Mouse (Mus musculus) ovary, adult 18-20 months (tissue): ENCODE results near the gene Olfr485.
"Not testable (repeated sequence)": the region's sequence is repeated elsewhere in the genome, so short reads cannot be mapped to it uniquely, and the experiment has no call there.

Experiments
- DNase-seq: peaks from one replicate; pipeline ENCODE4 v3.0.0; 2022; ENCODE audit warnings: low spot score, mixed read lengths

Olfr485 gene

DNA sequence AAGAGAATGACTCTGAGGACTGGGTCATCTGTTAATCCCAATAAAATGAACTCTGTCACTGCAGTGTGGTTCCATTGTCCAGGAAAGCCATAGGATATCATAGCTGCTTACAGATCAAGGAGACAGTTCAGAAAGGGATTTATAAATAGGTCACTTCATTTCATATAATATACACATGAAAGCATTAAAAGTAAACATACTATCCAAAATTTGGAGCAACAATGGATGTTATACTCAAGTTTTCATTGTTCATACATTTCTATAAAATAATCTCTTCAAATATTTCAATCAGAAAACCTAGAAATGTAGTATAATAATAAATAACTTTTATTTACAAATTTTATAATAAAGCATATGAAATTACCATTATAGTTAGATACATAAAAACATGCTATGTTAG, at the start of gene Olfr485:
Olfr485 (minus strand) TSS at position 101 of the 400 bp plus-strand sequence.
- DNase-seq = no peak

DNA sequence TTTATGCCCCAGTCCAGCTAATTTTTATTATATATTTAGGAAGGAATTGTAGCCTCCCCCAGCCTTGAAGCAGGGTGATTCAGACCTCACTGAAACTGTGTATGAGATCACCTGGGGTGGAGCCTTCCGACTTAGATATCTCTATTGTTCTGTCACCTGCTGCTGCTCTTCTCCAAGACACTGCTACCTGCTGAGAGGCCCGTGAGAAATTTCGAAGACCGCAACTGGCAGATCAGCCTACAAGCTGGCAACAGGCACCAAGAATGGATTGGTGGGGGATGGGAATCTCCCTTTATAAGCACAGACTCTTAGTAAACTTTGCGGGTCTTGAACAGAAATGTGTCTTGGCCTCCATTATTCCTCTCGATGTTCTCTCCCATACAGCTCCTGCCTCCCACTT, 37.3 kb upstream of the Olfr485 start:
- DNase-seq = no peak

DNA sequence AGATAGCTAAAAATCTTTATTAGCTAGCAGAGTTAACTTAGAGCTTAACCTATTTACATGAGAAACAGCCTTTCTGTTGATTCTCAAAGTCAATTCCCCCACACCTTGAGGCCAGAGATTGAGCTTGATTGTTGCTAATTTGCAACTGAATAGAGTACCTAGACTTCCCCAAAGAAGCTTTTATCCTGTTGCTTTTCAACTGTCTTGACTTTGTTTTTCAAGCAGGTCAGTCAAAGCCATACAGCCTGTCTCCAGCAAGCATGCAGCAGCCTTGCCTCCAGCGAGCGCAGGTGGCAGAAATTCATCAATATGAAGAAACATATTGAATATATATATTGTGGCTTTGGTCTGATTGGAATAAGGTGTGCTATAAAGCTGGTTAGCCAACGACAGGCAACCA, 36.7 kb upstream of the Olfr485 start:
- not testable (repeated sequence) for DNase-seq

DNA sequence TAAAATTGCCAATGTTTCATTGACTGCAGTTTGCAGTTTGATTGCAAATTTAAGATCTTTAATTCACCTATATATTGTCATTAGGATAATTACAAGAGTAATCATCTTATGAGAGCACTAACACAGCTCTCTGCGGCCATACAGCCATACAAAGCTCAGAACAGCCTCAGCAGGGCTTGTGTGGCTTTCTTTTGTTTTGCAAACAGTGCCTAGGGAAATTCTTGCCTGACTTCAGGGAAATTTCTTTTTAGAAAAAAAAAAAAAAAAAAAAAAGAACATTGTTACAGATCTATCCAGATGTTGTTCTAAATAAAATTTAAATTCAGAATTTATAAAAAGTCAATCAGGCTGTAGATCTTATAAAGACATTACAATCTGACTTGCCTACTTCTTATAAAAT, 33.0 kb upstream of the Olfr485 start:
- DNase-seq = not testable (repeated sequence)

DNA sequence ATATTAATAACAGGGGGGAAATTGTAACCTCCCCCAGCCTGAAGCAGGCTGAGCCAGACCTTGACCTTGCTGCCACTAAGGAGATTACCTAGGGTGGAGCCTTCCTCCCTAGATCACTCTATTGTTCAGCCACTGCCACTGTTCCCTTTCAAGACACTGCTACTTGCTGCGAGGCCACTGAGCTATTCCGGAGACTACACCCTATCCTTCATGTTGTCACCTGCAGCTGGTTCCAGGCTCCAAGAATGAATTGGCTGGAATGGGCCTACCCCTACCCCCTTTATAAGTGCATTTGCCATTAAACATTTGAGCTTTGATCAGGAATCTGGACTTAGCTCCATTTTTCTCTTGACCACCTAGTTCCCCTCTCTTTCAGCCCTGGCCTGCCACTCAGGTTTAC, 31.5 kb upstream of the Olfr485 start:
- not testable (repeated sequence) for DNase-seq

DNA sequence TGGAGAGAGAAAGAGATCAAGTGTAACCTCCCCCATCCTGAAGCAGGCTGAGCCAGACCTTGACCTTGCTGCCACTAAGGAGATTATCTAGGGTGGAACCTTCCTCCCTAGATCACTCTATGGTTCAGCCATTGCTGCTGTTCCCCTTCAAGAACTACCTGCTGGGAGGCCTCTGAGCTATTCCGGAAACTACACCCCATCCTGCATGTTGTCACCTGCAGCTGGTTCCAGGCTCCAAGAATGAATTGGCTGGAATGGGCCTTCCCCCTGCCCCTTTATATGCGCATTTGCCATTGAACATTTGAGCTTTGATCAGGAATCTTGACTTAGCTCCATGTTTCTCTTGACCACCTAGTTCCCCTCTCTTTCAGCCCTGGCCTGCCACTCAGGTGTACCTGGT, 25.6 kb upstream of the Olfr485 start:
- not testable (repeated sequence) for DNase-seq

DNA sequence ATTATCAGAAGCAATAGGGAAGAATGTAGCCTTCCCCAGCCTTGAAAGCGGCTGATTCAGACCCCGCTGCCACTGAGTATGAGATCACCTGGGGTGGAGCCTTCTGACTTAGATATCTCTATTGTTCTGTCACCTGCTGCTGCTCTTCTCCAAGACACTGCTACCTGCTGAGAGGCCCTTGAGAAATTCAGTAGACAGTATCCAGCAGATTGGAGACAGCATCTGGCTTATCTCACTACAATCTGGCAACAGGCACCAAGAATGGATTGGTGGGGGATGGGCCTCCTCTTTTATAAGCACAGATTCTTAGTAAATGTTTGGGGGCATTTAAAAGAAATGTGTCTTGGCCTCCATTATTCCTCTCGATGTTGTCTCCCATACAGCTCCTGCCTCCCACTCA, 24.7 kb upstream of the Olfr485 start:
- not testable (repeated sequence) for DNase-seq

DNA sequence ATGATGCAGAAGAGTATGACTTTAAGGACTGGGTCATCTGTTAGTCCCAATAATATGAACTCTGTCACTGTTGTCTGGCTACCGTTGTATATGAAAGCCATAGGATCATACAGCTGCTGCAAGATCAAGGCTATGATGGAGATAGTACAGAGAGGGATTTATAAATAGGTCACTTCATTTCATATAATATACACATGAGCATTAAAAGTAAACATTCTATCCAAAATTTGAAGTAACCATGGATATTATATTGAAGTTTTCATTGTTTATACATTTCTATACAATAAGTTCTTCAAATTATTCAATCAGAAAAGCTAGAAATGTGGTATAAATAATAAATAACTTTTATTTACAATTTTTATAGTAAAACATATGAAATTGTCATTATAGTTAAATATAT, 13.0 kb upstream of the Olfr485 start, which contains the start of gene Olfr486:
Olfr486 (minus strand) TSS at position 101 of the 400 bp plus-strand sequence.
- not testable (repeated sequence) for DNase-seq

DNA sequence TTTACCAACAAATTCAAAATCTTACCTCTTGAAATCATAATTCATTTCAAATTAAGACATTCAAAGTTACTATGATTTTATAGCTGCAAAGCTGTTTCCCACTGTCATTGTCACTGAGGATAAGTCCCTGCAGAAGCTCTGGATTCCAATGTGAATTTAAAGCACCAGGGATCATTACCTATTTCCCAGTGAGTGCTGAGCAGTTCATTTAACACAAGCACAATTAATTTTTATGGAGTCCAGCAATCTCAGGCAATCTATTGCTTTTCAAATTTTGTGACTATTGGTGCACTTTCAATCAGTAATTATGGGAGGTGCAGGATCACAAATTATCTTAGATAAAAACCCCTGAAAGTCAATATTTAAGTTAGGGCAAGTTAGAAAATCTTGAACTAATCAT, 32.3 kb downstream of the Olfr485 start, which contains the start of gene Olfr484:
Olfr484 (minus strand) TSS at position 101 of the 400 bp plus-strand sequence.
- DNase-seq = no peak

DNA sequence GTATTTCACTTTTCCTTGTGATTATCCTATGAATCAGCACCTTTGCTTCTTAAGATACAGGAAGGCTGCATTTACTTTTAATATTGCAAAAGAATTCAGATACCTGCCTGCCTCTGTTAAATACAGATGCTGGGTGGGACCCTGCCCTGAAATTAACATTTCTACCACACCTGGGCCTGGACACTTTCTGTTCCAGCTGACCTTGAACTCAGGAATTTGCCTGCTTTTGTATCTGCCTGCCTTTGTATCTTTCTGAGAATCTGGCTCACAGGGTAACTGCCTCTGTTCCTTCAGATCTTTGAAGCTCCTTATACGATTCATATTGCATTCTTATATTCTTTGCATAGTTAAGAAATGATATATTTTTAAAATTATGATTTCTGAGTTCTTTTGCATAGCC, 38.3 kb downstream of the Olfr485 start:
- DNase-seq = no peak

DNA sequence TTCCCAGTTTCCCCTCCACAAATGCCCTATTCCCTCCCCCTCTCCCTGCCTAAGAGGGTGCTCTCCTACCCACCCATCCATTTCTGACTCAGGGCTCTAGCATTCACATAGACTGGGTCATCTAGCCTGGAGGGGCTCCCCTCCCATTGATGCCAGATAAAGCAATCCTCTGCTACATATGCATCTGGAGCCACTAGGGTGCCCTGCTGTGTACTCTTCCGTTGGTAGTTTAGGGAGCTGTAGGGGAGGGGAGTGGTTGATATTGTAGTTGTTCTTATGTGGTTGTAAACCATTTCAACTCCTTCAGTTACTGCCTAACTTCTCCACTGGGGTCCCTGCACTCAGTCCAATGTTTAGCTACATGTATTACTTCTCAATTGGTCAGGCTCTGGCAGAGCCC, 39.0 kb downstream of the Olfr485 start:
- DNase-seq = no peak
